Mouse (Mus musculus) cerebellum, postnatal 14 days (tissue): ENCODE measurements at regions not wholly inside any gene's neighbourhood (a gene's known extent, or its start where the extent isn't known, plus 50 kb on each side); places are given as distances from the start of the nearest gene placed in this dataset.

Experiments
- DNase-seq, 2 experiments: peaks; one replicate each; pipeline ENCODE4 v3.0.0; 2021; ENCODE audit warnings: mixed read lengths in 2 of 2

GRCm38 (mm10) chr17:48678216-48678832, 223.6 kb downstream of the Unc5cl start:
- DNase-seq = no peak

GRCm38 (mm10) chr17:48680331-48680730, 225.6 kb downstream of the Unc5cl start:
- no peak for DNase-seq

GRCm38 (mm10) chr17:48688944-48689343, 234.2 kb downstream of the Unc5cl start:
- no peak for DNase-seq

- DNase-seq = no peak
Observed at GRCm38 (mm10) chr17:48698456-48698855, 233.7 kb upstream of the Lrfn2 start.

- no peak for DNase-seq
Observed at GRCm38 (mm10) chr17:48700591-48700990, 231.6 kb upstream of the Lrfn2 start.

GRCm38 (mm10) chr17:48720506-48720905, 211.7 kb upstream of the Lrfn2 start:
- DNase-seq = peak; percentile 27 to 45

- peak; percentile 51 to 67 for DNase-seq
Observed at GRCm38 (mm10) chr17:48723286-48723685, 208.9 kb upstream of the Lrfn2 start.

GRCm38 (mm10) chr17:48724513-48725112, 207.6 kb upstream of the Lrfn2 start:
- DNase-seq = no peak

GRCm38 (mm10) chr17:48726460-48726859, 205.7 kb upstream of the Lrfn2 start:
- no peak for DNase-seq

- DNase-seq = no peak
Observed at GRCm38 (mm10) chr17:48733801-48734200, 198.4 kb upstream of the Lrfn2 start.

GRCm38 (mm10) chr17:48737181-48737580, 195.0 kb upstream of the Lrfn2 start:
- DNase-seq = peak; percentile 67

GRCm38 (mm10) chr17:48738708-48739107, 193.5 kb upstream of the Lrfn2 start:
- DNase-seq = no peak

- DNase-seq = no peak
Observed at GRCm38 (mm10) chr17:48742769-48743405, 189.3 kb upstream of the Lrfn2 start.

GRCm38 (mm10) chr17:48770099-48770498, 162.1 kb upstream of the Lrfn2 start:
- no peak for DNase-seq

- no peak for DNase-seq
Observed at GRCm38 (mm10) chr17:48771721-48772320, 160.4 kb upstream of the Lrfn2 start.

GRCm38 (mm10) chr17:48774172-48774890, 157.8 kb upstream of the Lrfn2 start:
- DNase-seq = peak; percentile 18 to 34

GRCm38 (mm10) chr17:48775479-48775878, 156.7 kb upstream of the Lrfn2 start:
- no peak for DNase-seq

GRCm38 (mm10) chr17:48776502-48776902, 155.7 kb upstream of the Lrfn2 start:
- DNase-seq = no peak

- no peak for DNase-seq
Observed at GRCm38 (mm10) chr17:48780217-48780616, 152.0 kb upstream of the Lrfn2 start.

- DNase-seq = peak in 1 of 2 experiments; percentile 25
Observed at GRCm38 (mm10) chr17:48784417-48784816, 147.8 kb upstream of the Lrfn2 start.

GRCm38 (mm10) chr17:48786501-48786900, 145.7 kb upstream of the Lrfn2 start:
- no peak for DNase-seq

GRCm38 (mm10) chr17:48789846-48790245, 142.3 kb upstream of the Lrfn2 start:
- DNase-seq = no peak

GRCm38 (mm10) chr17:48790526-48790925, 141.7 kb upstream of the Lrfn2 start:
- DNase-seq = no peak
